Mouse (Mus musculus) gastrocnemius, postnatal 25 days (tissue): ENCODE measurements around the gene Med12l. TPM values are rescaled to one million over a fixed set of nuclear protein-coding genes. Genes with fewer than 3 reads are reported as not detected.
"Not testable (repeated sequence)": the region's sequence is repeated elsewhere in the genome, so short reads cannot be mapped to it uniquely, and the experiment has no call there.

Source experiments
- DNase-seq: peaks from one replicate; pipeline ENCODE4 v3.0.0; 2022
- total RNA-seq, 2 experiments: library from RNA; stranded (reverse); gene quantifications; 1 replicate in 1 of 2; 2 replicates in 1 of 2; pipeline ENCODE4 v1.2.3; 2021

The Med12l gene
- total RNA-seq, 2 experiments from 2014 or later: 0.46 to 0.77 TPM

GRCm38 (mm10) chr3:59101218-59101986 lies 95.8 kb downstream of the Med12l start, which contains the start of gene Gpr171:
Gene Gpr171 (minus strand): TSS chr3:59101821.
- no peak for DNase-seq

- no peak for DNase-seq
Measured at GRCm38 (mm10) chr3:59102146-59102545, 96.5 kb downstream of the Med12l start.

- DNase-seq: no peak
Measured at GRCm38 (mm10) chr3:59104462-59104861, 98.8 kb downstream of the Med12l start.

- no peak for DNase-seq
Measured at GRCm38 (mm10) chr3:59107439-59107838, 101.8 kb downstream of the Med12l start.

GRCm38 (mm10) chr3:59109834-59110233 lies 104.2 kb downstream of the Med12l start:
- not testable (repeated sequence) for DNase-seq

GRCm38 (mm10) chr3:59111944-59112343 lies 106.3 kb downstream of the Med12l start:
- no peak for DNase-seq

- not testable (repeated sequence) for DNase-seq
Measured at GRCm38 (mm10) chr3:59113291-59113690, 107.7 kb downstream of the Med12l start.

- DNase-seq: no peak
Measured at GRCm38 (mm10) chr3:59113973-59114517, 108.4 kb downstream of the Med12l start.

GRCm38 (mm10) chr3:59121067-59121730 lies 115.6 kb downstream of the Med12l start:
- DNase-seq: no peak

- DNase-seq: no peak
Measured at GRCm38 (mm10) chr3:59121780-59122449, 116.3 kb downstream of the Med12l start.

- DNase-seq: no peak
Measured at GRCm38 (mm10) chr3:59125022-59125421, 119.4 kb downstream of the Med12l start.

- no peak for DNase-seq
Measured at GRCm38 (mm10) chr3:59125783-59126555, 120.3 kb downstream of the Med12l start.

- DNase-seq: no peak
Measured at GRCm38 (mm10) chr3:59128681-59129080, 123.1 kb downstream of the Med12l start.

- no peak for DNase-seq
Measured at GRCm38 (mm10) chr3:59129547-59129946, 123.9 kb downstream of the Med12l start.

GRCm38 (mm10) chr3:59130431-59130830 lies 124.8 kb downstream of the Med12l start:
- DNase-seq: no peak

GRCm38 (mm10) chr3:59131081-59131480 lies 125.5 kb downstream of the Med12l start:
- no peak for DNase-seq

GRCm38 (mm10) chr3:59131966-59132365 lies 126.3 kb downstream of the Med12l start:
- no peak for DNase-seq

GRCm38 (mm10) chr3:59133189-59133588 lies 127.6 kb downstream of the Med12l start:
- no peak for DNase-seq

- DNase-seq: no peak
Measured at GRCm38 (mm10) chr3:59135911-59136653, 130.5 kb downstream of the Med12l start.

GRCm38 (mm10) chr3:59138946-59139468 lies 133.4 kb downstream of the Med12l start:
- no peak for DNase-seq

- DNase-seq: no peak
Measured at GRCm38 (mm10) chr3:59139651-59140051, 134.0 kb downstream of the Med12l start.
